Mouse (Mus musculus) stomach, postnatal 0 days (tissue): ENCODE measurements around the gene Eef2.

ENCODE experiments used
- CTCF ChIP-seq: IDR thresholded peaks from 2 replicates; pipeline ENCODE4 v1.5.1; 2016; ENCODE audit warnings: antibody characterized with exemption, low read depth, mild to moderate bottlenecking, moderate library complexity
- EP300 ChIP-seq: optimal IDR thresholded peaks from 2 replicates; pipeline ENCODE3; 2016; ENCODE audit warnings: antibody characterized with exemption

DNA sequence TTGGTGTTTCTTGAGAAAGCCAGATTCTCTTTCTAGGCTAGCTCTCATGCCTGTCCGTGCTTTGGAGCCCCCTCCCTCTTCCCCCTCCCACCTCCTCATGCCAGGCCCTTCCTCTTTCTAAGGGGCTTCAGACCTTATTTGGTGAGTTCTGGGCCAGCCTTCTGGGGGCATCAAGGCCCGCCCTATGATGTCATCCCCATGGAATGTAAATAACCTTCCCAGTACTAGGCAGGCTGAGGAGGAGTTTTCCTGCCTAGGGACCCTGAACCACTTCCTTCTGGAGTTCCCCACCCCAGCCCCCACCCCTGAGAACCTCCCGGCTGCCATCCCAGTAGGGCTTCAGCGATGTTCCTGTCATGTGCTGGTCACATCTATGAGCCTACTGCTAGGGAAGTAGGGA, 8.3 kb downstream of the Eef2 start:
- no peak for TF ChIP-seq CTCF
- no peak for TF ChIP-seq EP300
